Mouse (Mus musculus) MEL (cell line): Measurements from ENCODE around the gene Mecom. TPM values are rescaled to one million over a fixed set of nuclear protein-coding genes. Genes with fewer than 3 reads are reported as not detected.

Experiments
- DNase-seq: peaks from one replicate; pipeline ENCODE4 v3.0.0; 2011; ENCODE audit warnings: low read depth, low spot score
- H3K27ac ChIP-seq: 2 replicates; pipeline ENCODE4 v1.5.1; 2012; ENCODE audit warnings: low read depth, mild to moderate bottlenecking, control low read depth, low read length, moderate library complexity; ENCODE audit not compliant: control insufficient read depth
- H3K27me3 ChIP-seq, 2 experiments: fragments of 150-350 bp in 1 of 2; sonication (generic) in 1 of 2; 2 replicates each; pipeline ENCODE4 v1.6.1; 2012; ENCODE audit warnings: low read length in 2 of 2, mild to moderate bottlenecking in 2 of 2, improper control_type of control experiment in 1 of 2, moderate library complexity in 1 of 2; ENCODE audit not compliant: insufficient read depth in 2 of 2, control insufficient read depth in 1 of 2
- H3K36me3 ChIP-seq, 2 experiments: 2 replicates each; pipeline ENCODE4 v1.6.1; 2012 to 2014; ENCODE audit warnings: low read length in 2 of 2, improper control_type of control experiment in 1 of 2, inconsistent platforms in 1 of 2, mild to moderate bottlenecking in 1 of 2; ENCODE audit not compliant: insufficient read depth in 2 of 2, control insufficient read depth in 1 of 2
- H3K4me1 ChIP-seq, 2 experiments: fragments of 150-350 bp in 1 of 2; sonication (generic) in 1 of 2; 2 replicates each; pipeline ENCODE4 v1.6.1; 2012; ENCODE audit warnings: low read length in 2 of 2, improper control_type of control experiment in 1 of 2, mild to moderate bottlenecking in 1 of 2; ENCODE audit not compliant: insufficient read depth in 2 of 2, control insufficient read depth in 1 of 2
- H3K4me3 ChIP-seq, 2 experiments: fragments of 150-350 bp in 1 of 2; sonication (generic) in 1 of 2; 2 replicates each; pipeline ENCODE4 v1.5.1; 2012; ENCODE audit warnings: low read depth in 2 of 2, low read length in 2 of 2, mild to moderate bottlenecking in 2 of 2, moderate library complexity in 2 of 2, control low read depth in 1 of 2, improper control_type of control experiment in 1 of 2; ENCODE audit not compliant: control insufficient read depth in 1 of 2, insufficient read depth in 1 of 2
- H3K79me2 ChIP-seq: 2 replicates; pipeline ENCODE4 v1.6.1; 2012; ENCODE audit warnings: mild to moderate bottlenecking, low read length, moderate library complexity; ENCODE audit not compliant: control insufficient read depth, poor library complexity, insufficient read depth
- H3K9ac ChIP-seq: 2 replicates; pipeline ENCODE4 v1.6.1; 2012; ENCODE audit warnings: low read depth, mild to moderate bottlenecking, control low read depth, low read length, moderate library complexity; ENCODE audit not compliant: control insufficient read depth, poor library complexity, severe bottlenecking
- H3K9me3 ChIP-seq: fragments of 150-350 bp; sonication (generic); replicated peaks from 2 replicates; pipeline ENCODE4 v1.6.1; 2012; ENCODE audit warnings: mild to moderate bottlenecking, low read length, improper control_type of control experiment, moderate library complexity; ENCODE audit not compliant: insufficient read depth
- BHLHE40 ChIP-seq: IDR thresholded peaks from 2 replicates; pipeline ENCODE4 v1.6.1; 2012; ENCODE audit warnings: low read depth, mild to moderate bottlenecking, inconsistent platforms, low read length, improper control_type of control experiment, borderline replicate concordance
- CHD2 ChIP-seq: IDR thresholded peaks from 2 replicates; pipeline ENCODE4 v1.6.1; 2011; ENCODE audit warnings: low read length, improper control_type of control experiment
- ELF1 ChIP-seq: IDR thresholded peaks from 2 replicates; pipeline ENCODE4 v1.6.1; 2014; ENCODE audit warnings: low read depth, mild to moderate bottlenecking, inconsistent platforms, low read length, improper control_type of control experiment, moderate library complexity
- EP300 ChIP-seq, 2 experiments: IDR thresholded peaks; 2 replicates each; pipeline ENCODE4 v1.6.1; 2011; ENCODE audit warnings: improper control_type of control experiment in 2 of 2, low read length in 2 of 2, low read depth in 1 of 2, mild to moderate bottlenecking in 1 of 2
- GABPA ChIP-seq: IDR thresholded peaks from 2 replicates; pipeline ENCODE4 v1.6.1; 2012; ENCODE audit warnings: low read depth, mild to moderate bottlenecking, inconsistent platforms, low read length, improper control_type of control experiment, moderate library complexity
- JUND ChIP-seq: IDR thresholded peaks from 2 replicates; pipeline ENCODE4 v1.6.1; 2011; ENCODE audit warnings: low read depth, mild to moderate bottlenecking, improper control_type of control experiment, low read length
- KAT2A ChIP-seq: conservative IDR thresholded peaks from 2 replicates; pipeline ENCODE4 v1.6.1; 2012; ENCODE audit warnings: low read depth, low read length, improper control_type of control experiment, inconsistent platforms
- MAFK ChIP-seq: IDR thresholded peaks from 2 replicates; pipeline ENCODE4 v1.6.1; 2011; ENCODE audit warnings: low read depth, mild to moderate bottlenecking, low read length, improper control_type of control experiment, borderline replicate concordance
- MAZ ChIP-seq: IDR thresholded peaks from 2 replicates; pipeline ENCODE4 v1.6.1; 2012; ENCODE audit warnings: low read depth, mild to moderate bottlenecking, inconsistent platforms, low read length, improper control_type of control experiment
- MYB ChIP-seq: IDR thresholded peaks from 2 replicates; pipeline ENCODE4 v1.6.1; 2011; ENCODE audit warnings: mild to moderate bottlenecking, low read depth, low read length, improper control_type of control experiment
- NELFE ChIP-seq: IDR thresholded peaks from 2 replicates; pipeline ENCODE4 v1.6.1; 2011; ENCODE audit warnings: low read depth, low read length, improper control_type of control experiment
- NRF1 ChIP-seq: IDR thresholded peaks from 2 replicates; pipeline ENCODE4 v1.6.1; 2014; ENCODE audit warnings: low read depth, mild to moderate bottlenecking, inconsistent platforms, low read length, improper control_type of control experiment, moderate library complexity; ENCODE audit not compliant: poor library complexity, insufficient read depth, severe bottlenecking
- RAD21 ChIP-seq: IDR thresholded peaks from 2 replicates; pipeline ENCODE4 v1.6.1; 2011; ENCODE audit warnings: mild to moderate bottlenecking, low read depth, low read length, improper control_type of control experiment
- SIN3A ChIP-seq: IDR thresholded peaks from 2 replicates; pipeline ENCODE4 v1.6.1; 2012; ENCODE audit warnings: low read length, improper control_type of control experiment, inconsistent platforms
- ZC3H11A ChIP-seq: IDR thresholded peaks from 2 replicates; pipeline ENCODE4 v1.6.1; 2012; ENCODE audit warnings: low read depth, mild to moderate bottlenecking, inconsistent platforms, low read length, improper control_type of control experiment
- polyA plus RNA-seq, 2 experiments: library from polyadenylated mRNA; stranded (reverse) in 1 of 2; unstranded in 1 of 2; fragments of >175 nt in 1 of 2; fragments of >200 nt in 1 of 2; gene quantifications; 2 replicates each; pipeline versions ENCODE4 v1.2.1 to v1.2.4; 2012; ENCODE audit warnings: low replicate concordance in 2 of 2, low read depth in 1 of 2; ENCODE audit not compliant: insufficient read length in 2 of 2, insufficient read depth in 1 of 2, missing spikeins in 1 of 2
- total RNA-seq: library from RNA; depleted of rRNA; stranded (reverse); fragments of 300-350 nt; gene quantifications from 2 replicates; pipeline ENCODE4 v1.2.3, GENCODE M21; 2012

Mecom gene
- total and polyA plus RNA-seq, 3 experiments, result 0.04 TPM; not detected in 2

DNA sequence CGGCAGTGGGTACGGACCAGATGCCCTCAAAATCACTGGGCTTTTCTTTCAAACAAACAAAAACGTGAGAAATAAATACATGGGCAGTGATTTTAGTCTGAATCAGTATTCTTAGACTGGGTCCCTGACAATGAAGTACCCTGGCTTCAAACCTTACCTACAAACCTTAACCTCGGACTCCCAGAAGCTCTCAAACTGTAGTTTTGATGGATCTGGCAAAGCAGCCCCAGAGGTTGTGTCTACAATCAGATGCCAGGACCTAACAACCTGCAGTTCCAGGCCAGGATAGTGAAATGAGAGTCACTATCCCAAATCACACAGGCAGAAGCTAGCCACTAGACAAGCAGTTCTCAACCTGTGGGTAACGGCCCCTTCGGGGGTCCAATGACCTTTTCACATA, 111.2 kb downstream of the Mecom start:
- no peaks in the 10 kb centered on the region; a peak in 1 of 4 replicates for H3K27me3 ChIP-seq
- no peaks in the 10 kb centered on the region for H3K4me1 ChIP-seq
- no peak overlapping the region for H3K9ac ChIP-seq
- TF ChIP-seq CHD2 (no peak), ELF1 (no peak), MAFK (no peak), NELFE (no peak), SIN3A (no peak), ZC3H11A (no peak), GABPA (no peak)
- no peak overlapping the region for H3K4me3 ChIP-seq
- H3K36me3 ChIP-seq, result no peaks in the 10 kb centered on the region
- no peaks in the 10 kb centered on the region for H3K9me3 ChIP-seq
- H3K79me2 ChIP-seq, result no peaks in the 10 kb centered on the region
- no peak overlapping the region for H3K27ac ChIP-seq
- DNase-seq, result no peak

DNA sequence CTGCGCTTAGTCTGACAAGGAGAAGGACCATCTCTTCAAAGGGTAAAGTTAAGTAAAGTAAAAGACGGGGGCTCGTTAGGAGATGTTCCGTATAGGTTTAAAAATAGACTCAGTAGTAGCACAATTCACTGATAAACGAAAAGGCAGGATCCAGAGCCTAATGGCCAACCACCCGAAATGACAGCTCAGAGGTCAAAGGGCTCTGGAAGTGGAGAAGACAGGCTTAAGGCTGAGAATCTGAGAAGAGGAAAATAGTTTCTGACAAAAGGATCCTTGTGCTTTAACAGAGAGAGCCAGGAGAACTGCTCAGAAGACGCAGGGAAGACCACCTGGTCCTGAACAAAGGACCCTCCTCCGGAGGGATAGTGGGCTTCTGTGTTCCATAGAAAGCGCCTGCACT, 111.7 kb downstream of the Mecom start:
- Histone ChIP-seq H3K9ac (no peak overlapping the region), H3K79me2 (no peaks in the 10 kb centered on the region), H3K36me3 (no peaks in the 10 kb centered on the region), H3K27me3 (no peaks in the 10 kb centered on the region; a peak in 1 of 4 replicates), H3K4me3 (no peak overlapping the region), H3K4me1 (no peaks in the 10 kb centered on the region), H3K27ac (no peak overlapping the region), H3K9me3 (no peaks in the 10 kb centered on the region)
- no peak for DNase-seq
- no peak for TF ChIP-seq MYB
- TF ChIP-seq RAD21, result no peak
- no peak for TF ChIP-seq NRF1
- TF ChIP-seq BHLHE40, result no peak
- no peak for TF ChIP-seq KAT2A
- no peak for TF ChIP-seq JUND

DNA sequence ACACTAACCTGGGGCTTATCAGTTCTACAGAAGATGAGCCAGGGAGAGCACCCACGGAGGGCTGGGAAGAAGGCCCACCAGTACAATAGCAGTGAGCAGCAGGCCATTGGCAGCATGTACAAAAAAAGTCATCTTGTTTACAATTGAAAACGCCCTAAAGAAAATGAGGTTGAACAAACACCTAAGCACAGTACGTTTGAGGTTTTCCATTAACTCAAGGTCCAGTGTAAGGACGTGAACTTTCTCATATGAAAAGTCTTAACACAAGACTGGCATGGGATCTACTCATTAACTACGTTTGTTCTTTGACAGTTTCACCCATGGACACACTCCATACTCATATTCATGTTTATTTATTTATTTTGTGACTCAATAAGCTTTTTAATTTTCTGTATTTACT, 118.9 kb downstream of the Mecom start:
- Histone ChIP-seq H3K79me2 (no peaks in the 10 kb centered on the region), H3K9ac (no peak overlapping the region), H3K9me3 (no peaks in the 10 kb centered on the region), H3K4me1 (no peaks in the 10 kb centered on the region), H3K27ac (no peak overlapping the region), H3K36me3 (no peaks in the 10 kb centered on the region), H3K4me3 (no peak overlapping the region), H3K27me3 (no peaks in the 10 kb centered on the region; a peak in 1 of 4 replicates)
- TF ChIP-seq EP300 (IDR thresholded peaks at IDR 0.05; ENCODE audit: low read depth in 1 of 2, low read length in 2 of 2) (no peak), GABPA (no peak), BHLHE40 (no peak), MAZ (no peak), MYB (no peak), NELFE (no peak)
- DNase-seq, result no peak
